Mouse (Mus musculus) heart, adult 9 months (tissue): ENCODE data around the gene Cntd1.
"Not testable (repeated sequence)": the region's sequence is repeated elsewhere in the genome, so short reads cannot be mapped to it uniquely, and the experiment has no call there.

ENCODE experiments used
- DNase-seq, 2 experiments: peaks; one replicate each; pipeline ENCODE4 v3.0.0; 2022; ENCODE audit warnings: low spot score in 2 of 2

Cntd1 gene

DNA sequence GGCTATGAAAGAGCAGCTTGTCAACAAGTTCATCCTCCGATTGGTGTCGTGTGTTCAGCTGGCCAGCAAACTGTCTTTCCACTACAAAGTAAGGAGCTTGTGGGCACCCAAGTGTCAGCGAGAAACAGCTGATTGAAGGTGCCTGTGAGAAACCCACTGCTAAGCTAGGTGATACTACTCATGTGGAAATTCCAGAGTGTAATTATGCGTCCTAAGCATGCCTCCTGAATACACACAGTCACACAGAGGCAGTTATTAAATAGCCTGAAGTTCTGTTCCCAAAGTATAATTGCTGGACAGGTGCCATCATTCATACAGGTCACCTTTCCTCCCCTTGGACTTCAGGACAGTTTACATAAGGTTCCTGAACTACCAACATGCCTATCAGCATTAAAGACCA is 5.0 kb downstream of the Cntd1 start:
- DNase-seq, result no peak

- peak; percentile 32 to 40 for DNase-seq
Measured at GRCm38 (mm10) chr11:101287306-101287705, 8.5 kb downstream of the Cntd1 start.

GRCm38 (mm10) chr11:101291231-101291630 is 12.4 kb downstream of the Cntd1 start:
- DNase-seq, result no peak

DNA sequence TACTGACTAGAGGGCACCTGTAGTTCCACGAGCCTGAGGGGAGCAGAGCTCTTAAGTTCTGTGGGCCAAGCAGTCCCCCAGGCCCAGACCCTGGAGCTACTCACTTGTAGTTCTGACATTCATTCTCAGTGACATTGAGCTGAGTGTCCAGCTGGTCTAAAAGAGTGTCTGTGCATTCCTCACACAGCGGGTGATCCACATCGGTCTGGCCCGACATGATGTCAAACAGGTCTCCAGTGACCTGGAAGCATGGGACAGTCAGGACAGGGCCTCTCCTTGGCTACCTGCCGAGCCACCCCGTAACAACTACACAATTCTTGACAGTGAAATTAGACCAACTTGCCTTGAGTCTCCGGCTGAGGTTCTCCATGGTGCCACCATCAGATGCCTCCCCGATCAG is 16.4 kb downstream of the Cntd1 start:
- no peak for DNase-seq

DNA sequence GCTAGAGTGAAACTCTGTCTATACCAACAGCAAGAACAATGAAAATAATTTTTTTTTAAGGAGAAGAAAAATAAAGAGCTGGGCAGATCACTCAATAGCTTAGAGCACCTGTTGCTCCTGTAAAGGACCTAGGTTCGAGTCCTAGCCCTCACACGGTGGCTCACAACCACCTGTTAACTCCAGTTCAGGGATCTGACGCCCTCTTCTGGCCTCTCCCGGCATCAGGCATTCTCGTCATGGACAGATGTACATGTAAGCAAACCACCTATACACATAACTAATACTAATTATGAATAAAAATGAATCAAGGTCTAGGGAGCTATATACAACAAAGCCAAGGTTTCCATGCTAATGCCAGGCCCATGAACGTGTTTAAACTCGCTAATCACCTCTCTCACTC is 22.1 kb downstream of the Cntd1 start:
- DNase-seq, result no peak

GRCm38 (mm10) chr11:101301299-101302003 is 22.6 kb downstream of the Cntd1 start:
- DNase-seq, result no peak

GRCm38 (mm10) chr11:101302004-101302798 is 23.4 kb downstream of the Cntd1 start, which contains the start of gene Becn1:
TSS of gene Becn1 (minus strand) at chr11:101302286.
- peak; percentile 93 to 94 for DNase-seq

- no peak for DNase-seq
Measured at GRCm38 (mm10) chr11:101307744-101308143, 28.9 kb downstream of the Cntd1 start.

DNA sequence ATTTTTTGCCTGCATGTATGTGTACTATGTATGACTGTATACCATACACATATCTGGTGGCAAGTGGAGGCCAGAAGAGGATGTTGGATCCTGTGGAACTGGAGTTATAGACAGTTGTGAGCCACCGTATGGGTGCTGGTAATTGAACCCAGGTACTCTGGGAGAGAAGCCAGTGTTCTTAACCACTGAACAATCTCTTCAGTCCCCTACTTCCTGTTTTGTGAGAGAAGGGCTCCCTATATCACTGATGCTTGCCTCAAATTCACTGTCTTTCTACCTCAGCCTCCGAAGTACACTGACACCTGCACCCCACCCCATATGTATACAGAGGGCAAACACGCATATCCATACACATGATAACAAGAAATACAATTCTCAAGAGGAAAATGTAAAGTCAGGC is 32.3 kb downstream of the Cntd1 start:
- no peak for DNase-seq

GRCm38 (mm10) chr11:101312150-101312549 is 33.3 kb downstream of the Cntd1 start:
- no peak for DNase-seq

GRCm38 (mm10) chr11:101314567-101314966 is 35.8 kb downstream of the Cntd1 start:
- DNase-seq, result no peak

DNA sequence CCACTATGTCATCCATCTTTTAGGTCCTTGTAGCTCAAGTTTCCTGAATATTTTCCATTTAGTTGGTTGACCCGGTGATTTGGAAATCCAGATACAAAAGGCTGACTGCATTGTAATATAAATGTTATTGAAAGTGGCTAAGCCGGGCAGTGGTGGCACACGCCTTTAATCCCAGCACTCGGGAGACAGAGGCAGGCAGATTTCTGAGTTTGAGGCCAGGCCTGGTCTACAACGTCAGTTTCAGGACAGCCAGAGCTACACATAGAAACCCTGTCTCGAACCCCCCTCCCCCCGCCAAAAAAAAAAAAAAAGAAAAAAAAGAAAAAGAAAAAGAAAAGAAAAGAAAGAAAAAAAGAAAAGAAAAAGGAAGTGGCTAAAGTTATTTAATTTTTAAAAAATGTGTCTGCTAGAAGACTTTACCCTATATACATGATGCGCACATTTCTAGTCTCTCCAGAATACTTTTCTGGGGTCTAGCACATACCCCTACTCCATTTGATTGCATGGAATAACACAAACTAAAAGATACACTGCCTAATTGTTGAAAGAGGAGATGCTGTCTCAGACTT is 36.4 kb downstream of the Cntd1 start:
- no peak for DNase-seq

DNA sequence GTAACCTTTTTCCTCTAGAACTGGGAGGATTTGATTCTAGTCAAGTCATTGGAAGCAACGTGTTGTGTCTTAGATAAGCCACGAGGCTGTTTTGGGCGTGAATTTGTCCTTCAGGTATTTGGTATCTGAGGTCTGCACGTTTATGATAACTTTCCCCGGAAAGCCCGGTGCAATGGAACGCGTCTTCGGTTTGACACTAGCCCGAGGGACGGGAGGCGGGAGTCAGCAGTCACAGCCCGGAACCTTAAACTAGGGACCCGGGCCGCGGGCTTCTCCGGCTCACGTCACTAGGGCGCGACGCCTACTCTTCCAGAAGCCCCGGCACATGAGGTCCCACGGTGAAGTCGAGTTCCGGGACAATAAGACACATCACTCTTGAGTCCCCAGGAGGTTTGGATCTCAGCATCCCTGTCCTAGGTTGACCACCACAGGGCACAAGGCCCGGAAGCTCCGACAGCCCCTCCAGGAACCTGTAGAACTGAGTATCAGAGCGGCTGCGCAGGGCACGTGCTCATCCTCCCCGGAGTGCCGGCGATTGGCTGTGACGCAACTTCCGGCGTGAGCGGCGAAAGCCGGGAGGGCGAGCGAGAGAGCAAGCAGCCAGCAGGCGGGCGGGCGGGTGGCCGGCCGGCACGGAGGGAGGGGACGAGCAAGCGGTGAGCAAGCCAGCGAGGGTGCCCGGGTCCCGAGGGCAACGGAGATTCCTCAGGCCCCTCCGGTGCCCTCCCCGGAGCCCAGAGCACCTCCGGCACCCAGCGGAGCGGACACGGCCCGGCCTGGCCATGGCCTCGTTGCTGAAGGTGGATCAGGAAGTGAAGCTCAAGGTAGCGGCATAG is 37.1 kb downstream of the Cntd1 start, which contains the start of gene Psme3:
TSS of gene Psme3 (plus strand) at position 549 of the 836 bp plus-strand sequence.
- peak; percentile 93 to 95 for DNase-seq

DNA sequence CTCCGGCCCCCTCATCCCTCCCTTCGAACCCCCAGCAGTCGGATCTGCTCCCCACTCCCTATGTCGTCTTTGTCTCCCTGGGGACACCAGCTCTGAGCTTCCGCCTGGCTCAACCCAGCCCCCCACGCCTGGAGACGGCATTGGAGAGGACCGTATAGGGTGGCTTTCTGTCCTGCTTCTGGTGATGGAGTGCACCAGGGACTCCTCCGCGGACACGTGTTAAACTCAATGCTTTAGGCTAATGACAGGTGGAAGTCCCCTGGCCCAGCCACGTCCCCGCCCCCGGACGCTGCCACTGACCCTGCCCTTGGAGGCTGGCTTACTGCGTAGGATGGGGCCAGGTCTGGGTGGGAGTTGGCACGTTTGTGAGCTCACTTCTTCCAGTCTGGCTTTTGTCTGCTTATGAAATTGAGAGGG is 37.7 kb downstream of the Cntd1 start:
- DNase-seq, result no peak

- peak in 1 of 2 experiments; percentile 63 for DNase-seq
Measured at GRCm38 (mm10) chr11:101323609-101324008, 44.8 kb downstream of the Cntd1 start.

DNA sequence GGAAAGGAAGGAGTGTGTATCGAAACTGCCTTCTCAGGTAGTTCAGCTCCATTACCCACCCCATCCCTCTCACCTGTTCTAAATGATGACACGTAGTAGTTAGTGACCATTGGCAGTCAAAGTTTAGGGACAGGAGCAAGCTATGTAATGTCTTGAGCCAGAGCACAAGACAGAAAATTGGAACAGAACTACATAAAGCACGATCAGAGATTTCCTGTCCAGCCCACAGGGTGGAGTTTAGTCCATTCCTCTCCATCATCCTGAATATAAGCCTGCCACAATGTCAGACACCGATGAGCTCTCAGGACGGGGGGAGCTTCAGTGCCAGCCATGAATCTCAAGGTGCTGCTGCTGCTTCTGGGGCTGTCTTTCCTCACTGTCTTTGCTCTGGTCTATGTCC is 46.0 kb downstream of the Cntd1 start, which contains the start of gene Aoc2:
TSS of gene Aoc2 (plus strand) at position 301 of the 400 bp plus-strand sequence.
- DNase-seq, result no peak

DNA sequence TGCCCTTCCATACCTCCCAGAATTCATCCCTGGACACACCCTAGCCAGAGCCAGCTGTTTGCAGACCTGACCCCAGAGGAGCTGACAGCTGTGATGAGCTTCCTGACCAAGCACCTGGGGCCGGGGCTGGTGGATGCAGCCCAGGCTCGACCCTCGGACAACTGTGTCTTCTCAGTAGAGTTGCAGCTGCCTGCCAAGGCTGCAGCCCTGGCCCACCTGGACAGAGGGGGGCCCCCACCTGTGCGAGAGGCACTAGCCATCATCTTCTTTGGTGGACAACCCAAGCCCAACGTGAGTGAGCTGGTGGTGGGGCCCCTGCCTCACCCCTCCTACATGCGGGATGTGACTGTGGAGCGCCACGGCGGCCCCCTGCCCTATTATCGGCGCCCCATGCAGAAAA is 46.4 kb downstream of the Cntd1 start:
- DNase-seq, result not testable (repeated sequence)

DNA sequence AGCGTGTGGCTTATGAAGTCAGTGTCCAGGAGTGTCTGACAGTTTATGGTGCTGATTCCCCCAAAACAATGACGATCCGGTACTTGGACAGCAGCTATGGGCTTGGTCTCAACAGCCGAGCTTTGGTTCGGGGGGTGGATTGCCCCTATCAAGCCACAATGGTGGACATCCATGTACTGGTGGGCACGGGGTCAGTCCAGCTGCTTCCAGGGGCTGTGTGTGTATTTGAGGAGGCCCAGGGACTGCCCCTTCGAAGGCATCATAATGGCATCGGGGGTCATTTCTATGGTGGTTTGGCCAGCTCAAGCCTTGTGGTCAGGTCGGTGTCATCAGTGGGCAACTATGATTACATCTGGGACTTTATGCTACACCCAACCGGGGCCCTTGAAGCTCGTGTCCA is 47.3 kb downstream of the Cntd1 start:
- no peak for DNase-seq

DNA sequence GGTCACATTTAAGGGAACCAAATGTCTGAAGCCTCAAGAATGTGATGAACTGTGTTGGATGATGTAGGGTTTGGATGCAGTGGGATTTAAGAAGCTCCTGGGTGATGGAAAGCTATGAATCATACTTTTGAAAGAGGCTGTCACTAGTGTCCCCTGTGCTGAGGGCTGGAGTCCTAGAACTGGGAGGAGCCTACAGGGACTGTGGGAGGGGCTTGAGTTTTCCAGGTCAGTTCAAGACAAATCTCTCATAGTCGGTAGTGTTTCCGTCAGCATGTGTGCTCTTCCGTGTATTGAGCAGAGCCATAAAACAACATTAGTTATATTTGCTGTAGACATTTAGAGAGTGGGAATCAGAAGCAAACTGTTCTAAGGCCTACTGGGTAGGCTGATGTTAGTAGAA is 48.5 kb downstream of the Cntd1 start:
- no peak for DNase-seq

GRCm38 (mm10) chr11:101328941-101329635 is 50.3 kb downstream of the Cntd1 start:
- DNase-seq, result peak; percentile 37 to 50

GRCm38 (mm10) chr11:101330371-101330924 is 51.6 kb downstream of the Cntd1 start, which contains the start of gene Aoc3:
TSS of gene Aoc3 (plus strand) at chr11:101330605.
- peak; percentile 58 to 70 for DNase-seq
